Mouse (Mus musculus) megakaryocyte progenitor cell, adult 5-6 weeks (primary cell): ENCODE results near the gene Flywch1. TPM values are rescaled to one million over a fixed set of nuclear protein-coding genes. Genes with fewer than 3 reads are reported as not detected.
A peak's percentile ranks its signal among the peaks of the same experiment; 100 is the strongest.

Experiments
- ATAC-seq: replicated peaks from 2 replicates; pipeline ENCODE4 v1.8.0; 2016; ENCODE audit warnings: mild to moderate bottlenecking, moderate TSS enrichment, inconsistent platforms; ENCODE audit not compliant: poor library complexity
- total RNA-seq, 2 experiments: library from RNA; stranded (forward) in 1 of 2; stranded (reverse) in 1 of 2; fragments of 157-497, 149-512 nt in 1 of 2; fragments of 200-1000 nt in 1 of 2; gene quantifications; 2 replicates each; pipeline versions ENCODE4 v1.2.3 to v1.2.4; 2015 to 2017

Gene Flywch1
- total RNA-seq, 2 experiments from 2014 or later, result 5.1 to 10.6 TPM

DNA sequence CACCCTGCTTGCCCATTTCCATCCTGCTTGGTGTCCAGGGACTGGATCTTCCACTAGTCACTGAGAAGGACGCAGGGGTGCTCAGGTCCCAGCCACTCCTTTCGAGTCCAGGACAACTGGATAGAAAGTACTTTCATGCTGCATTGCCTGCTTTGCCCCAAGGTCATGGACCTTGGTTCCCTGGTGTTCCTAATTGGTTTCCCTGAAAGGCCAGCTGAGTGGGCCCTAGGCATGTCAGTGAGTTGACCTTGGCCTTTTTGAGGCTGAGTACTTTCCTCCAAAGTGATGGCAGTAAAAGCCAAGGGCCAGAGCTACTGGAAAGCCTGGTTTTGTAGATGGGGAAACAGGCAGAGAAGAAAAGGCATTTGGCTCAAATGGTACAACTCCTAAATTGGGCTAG lies 49.5 kb downstream of the Flywch1 start:
- no peak for ATAC-seq

DNA sequence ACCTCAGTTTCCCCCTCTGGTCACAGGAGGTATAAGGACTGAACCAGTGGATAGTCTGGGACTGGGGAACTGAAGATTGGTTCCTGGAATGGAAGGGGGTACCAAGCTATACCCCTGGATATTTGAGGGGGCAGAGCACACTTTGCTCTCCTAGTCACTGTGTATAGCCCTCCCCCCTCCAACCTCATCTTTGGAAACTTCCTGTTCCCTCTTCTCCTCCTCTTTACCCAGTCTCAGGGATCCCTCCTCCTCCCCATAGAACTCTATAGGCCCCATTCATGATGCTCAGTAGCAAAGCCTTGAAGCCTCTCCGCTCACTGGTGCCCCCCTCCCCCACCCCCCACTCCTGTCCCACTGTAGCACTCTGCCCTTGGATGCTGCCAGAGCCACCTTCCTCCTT lies 51.9 kb downstream of the Flywch1 start:
- peak; percentile 52; the same call in 1 of the 2 replicates for ATAC-seq

DNA sequence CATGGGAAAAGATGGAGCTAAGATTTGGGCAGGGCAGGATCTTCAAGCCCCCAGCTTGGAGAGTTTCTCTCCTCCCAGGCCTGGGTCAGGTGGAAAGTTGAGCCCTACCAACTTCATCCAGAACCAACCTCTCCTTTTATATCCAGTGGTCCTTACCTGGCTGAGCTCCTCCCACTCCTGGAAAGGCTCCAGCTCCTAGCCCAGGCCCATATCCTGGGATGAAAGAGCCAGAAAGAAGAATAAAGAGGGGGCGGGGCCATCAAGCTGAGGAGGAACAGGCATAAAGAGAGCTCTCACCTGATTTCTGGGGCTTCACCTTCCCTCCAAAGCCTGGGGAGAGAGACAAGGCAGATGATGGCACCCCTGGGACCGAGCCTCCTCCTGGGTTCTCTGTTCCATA lies 54.4 kb downstream of the Flywch1 start:
- ATAC-seq, result no peak

DNA sequence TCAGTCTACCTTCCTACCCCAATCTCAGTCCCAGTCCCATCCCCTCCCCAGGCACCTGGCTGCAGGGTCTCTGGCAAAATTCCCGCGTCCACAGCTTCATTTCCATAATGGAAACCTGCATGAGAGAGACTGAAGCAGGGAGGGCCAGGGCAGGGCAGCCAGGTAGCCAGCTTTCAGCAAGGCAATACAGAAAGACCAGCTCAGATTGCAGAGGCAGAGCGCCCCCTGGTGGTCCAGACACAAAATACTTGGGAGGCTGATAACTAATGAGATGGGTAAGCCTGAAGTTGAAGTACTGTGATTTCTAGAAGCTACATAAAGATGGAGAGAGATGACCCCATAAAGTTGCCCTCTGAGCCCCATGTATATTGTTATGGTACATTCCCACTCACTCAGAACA lies 65.2 kb downstream of the Flywch1 start:
- peak; percentile 94 for ATAC-seq

DNA sequence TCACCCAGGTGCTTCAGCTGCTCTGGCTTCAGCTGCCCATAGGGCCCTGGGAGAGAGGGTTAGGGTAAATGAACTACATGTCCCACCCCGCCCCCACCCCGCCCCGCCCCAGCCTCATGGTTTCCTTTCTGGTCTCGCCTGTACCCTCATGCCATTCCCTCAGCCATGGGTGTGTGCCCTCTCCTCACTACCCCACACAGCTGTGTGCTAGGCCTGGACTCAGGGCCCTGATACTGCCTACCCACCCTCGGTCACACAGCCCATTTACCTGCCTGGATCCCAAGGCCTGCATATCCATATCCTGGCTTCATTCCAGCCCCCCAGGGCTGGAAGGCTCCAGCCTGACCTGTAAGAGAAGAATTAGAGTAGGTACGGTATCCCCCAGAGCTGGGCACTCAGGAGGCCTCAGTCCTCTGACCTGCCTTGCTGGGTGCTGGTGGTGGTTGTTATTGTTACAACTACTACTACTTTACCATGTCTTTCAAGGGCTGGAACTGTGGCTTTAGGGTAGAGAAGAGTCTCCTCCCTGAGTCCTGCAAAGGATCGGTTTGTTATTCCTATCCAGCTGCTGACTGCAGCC lies 65.8 kb downstream of the Flywch1 start:
- no peak for ATAC-seq

DNA sequence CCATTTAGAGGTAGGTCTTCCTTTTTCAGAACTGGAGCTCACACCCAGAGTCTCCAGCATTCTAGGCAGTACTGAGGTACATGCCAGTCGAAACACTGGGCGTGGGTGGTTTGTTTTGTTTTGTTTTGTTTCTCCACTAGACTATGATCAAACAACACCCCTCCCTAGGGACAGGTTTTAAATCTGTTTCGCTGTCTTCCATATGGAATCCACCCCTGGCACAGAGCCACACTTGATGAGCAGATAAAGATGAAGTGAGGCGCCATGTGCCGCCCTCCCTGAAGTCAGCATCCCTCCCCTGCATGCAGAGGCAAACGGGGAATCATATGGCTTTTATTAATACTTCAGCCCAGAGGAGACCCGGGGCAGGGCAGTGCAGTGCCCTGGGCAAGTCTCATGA lies 66.7 kb downstream of the Flywch1 start:
- ATAC-seq, result no peak

DNA sequence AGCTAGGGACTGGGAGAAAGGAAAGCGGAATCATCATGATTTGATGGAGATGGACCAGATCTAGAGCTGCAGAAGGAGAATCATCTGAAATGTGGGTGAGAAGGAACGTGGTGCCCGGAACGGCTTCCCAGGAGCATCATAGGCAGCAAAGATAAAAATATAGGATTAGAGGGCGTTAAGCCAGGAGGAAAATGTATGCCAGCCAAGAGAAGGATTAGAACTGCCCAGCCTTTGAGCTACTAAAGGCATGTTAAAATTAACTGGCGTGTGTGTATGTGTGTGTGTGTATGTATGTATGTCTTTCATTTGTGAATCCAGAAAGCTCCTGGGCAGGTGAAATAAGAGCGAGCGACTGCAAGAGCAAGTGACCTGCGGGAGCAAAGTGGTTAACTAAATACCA lies 68.1 kb downstream of the Flywch1 start:
- ATAC-seq, result no peak

Other genes with a start within 250 kb of the Flywch1 start
- 3.6 and 5.3 TPM in 2 replicates for gene Zfp213, start 207.4 kb downstream of the Flywch1 start, total RNA-seq (2015)
- gene Zfp213, start 207.4 kb downstream of the Flywch1 start, total RNA-seq (2017), result 6.5 and 9.2 TPM in 2 replicates
- 0.37 TPM in 1 of 2 replicates, not detected in the other for gene Zfp13, start 172.1 kb downstream of the Flywch1 start, total RNA-seq (2015)
- gene Zfp13, start 172.1 kb downstream of the Flywch1 start, total RNA-seq (2017), result 0.92 and 1.3 TPM in 2 replicates
- gene Zscan10, start 170.7 kb downstream of the Flywch1 start, total RNA-seq (2015), result not detected in 2 replicates
- not detected in 2 replicates for gene Zscan10, start 170.7 kb downstream of the Flywch1 start, total RNA-seq (2017)
- 1.3 and 1.4 TPM in 2 replicates for gene Mmp25, start 126.3 kb downstream of the Flywch1 start, total RNA-seq (2015)
- gene Mmp25, start 126.3 kb downstream of the Flywch1 start, total RNA-seq (2017), result 0.42 and 1.4 TPM in 2 replicates
- gene Bicdl2, start 111.1 kb downstream of the Flywch1 start, total RNA-seq (2015), result not detected in 2 replicates
- gene Bicdl2, start 111.1 kb downstream of the Flywch1 start, total RNA-seq (2017), result not detected in 2 replicates
- 39.1 and 42.7 TPM in 2 replicates for gene Hcfc1r1, start 98.0 kb downstream of the Flywch1 start, total RNA-seq (2015)
- gene Hcfc1r1, start 98.0 kb downstream of the Flywch1 start, total RNA-seq (2017), result 17.8 and 20.2 TPM in 2 replicates
- gene Thoc6, start 97.7 kb downstream of the Flywch1 start, total RNA-seq (2015), result 32.3 and 33.4 TPM in 2 replicates
- gene Thoc6, start 97.7 kb downstream of the Flywch1 start, total RNA-seq (2017), result 45.7 and 51.2 TPM in 2 replicates
- 3.6 and 4.3 TPM in 2 replicates for gene Tnfrsf12a, start 94.1 kb downstream of the Flywch1 start, total RNA-seq (2015)
- gene Tnfrsf12a, start 94.1 kb downstream of the Flywch1 start, total RNA-seq (2017), result 5.9 and 7.9 TPM in 2 replicates
- not detected in 2 replicates for gene Cldn6, start 92.4 kb downstream of the Flywch1 start, total RNA-seq (2015)
- not detected in 2 replicates for gene Cldn6, start 92.4 kb downstream of the Flywch1 start, total RNA-seq (2017)
- gene Cldn9, start 87.6 kb downstream of the Flywch1 start, total RNA-seq (2015), result not detected in 2 replicates
- gene Cldn9, start 87.6 kb downstream of the Flywch1 start, total RNA-seq (2017), result not detected in 2 replicates
- gene 1520401A03Rik, start 48.8 kb downstream of the Flywch1 start, total RNA-seq (2015), result not detected in 2 replicates
- gene 1520401A03Rik, start 48.8 kb downstream of the Flywch1 start, total RNA-seq (2017), result not detected in 2 replicates
- gene Pkmyt1, start 45.3 kb downstream of the Flywch1 start, total RNA-seq (2015), result 34.5 and 36.9 TPM in 2 replicates
- gene Pkmyt1, start 45.3 kb downstream of the Flywch1 start, total RNA-seq (2017), result 17.3 and 20.5 TPM in 2 replicates
- 1.3 and 1.6 TPM in 2 replicates for gene Paqr4, start 30.7 kb downstream of the Flywch1 start, total RNA-seq (2015)
- 1.9 and 2.4 TPM in 2 replicates for gene Paqr4, start 30.7 kb downstream of the Flywch1 start, total RNA-seq (2017)
- gene Kremen2, start 25.8 kb downstream of the Flywch1 start, total RNA-seq (2015), result 0.05 TPM in 1 of 2 replicates, not detected in the other
- gene Kremen2, start 25.8 kb downstream of the Flywch1 start, total RNA-seq (2017), result not detected in 2 replicates
- 1.1 and 3.3 TPM in 2 replicates for gene Flywch2, start 14.5 kb upstream of the Flywch1 start, total RNA-seq (2015)
- not detected in 2 replicates for gene Flywch2, start 14.5 kb upstream of the Flywch1 start, total RNA-seq (2017)
- 298 and 382 TPM in 2 replicates for gene Srrm2, start 18.9 kb upstream of the Flywch1 start, total RNA-seq (2015)
- gene Srrm2, start 18.9 kb upstream of the Flywch1 start, total RNA-seq (2017), result 96.7 and 109 TPM in 2 replicates
- gene Elob, start 57.5 kb upstream of the Flywch1 start, total RNA-seq (2015), result 262 and 312 TPM in 2 replicates
- gene Elob, start 57.5 kb upstream of the Flywch1 start, total RNA-seq (2017), result 108 and 112 TPM in 2 replicates
- gene Prss33, start 64.5 kb upstream of the Flywch1 start, total RNA-seq (2015), result not detected in 2 replicates
- not detected in 2 replicates for gene Prss33, start 64.5 kb upstream of the Flywch1 start, total RNA-seq (2017)
- gene Prss32, start 72.3 kb upstream of the Flywch1 start, total RNA-seq (2015), result not detected in 2 replicates
- gene Prss32, start 72.3 kb upstream of the Flywch1 start, total RNA-seq (2017), result not detected in 2 replicates
- 0.35 TPM in 1 of 2 replicates, not detected in the other for gene Prss41, start 72.6 kb upstream of the Flywch1 start, total RNA-seq (2015)
- not detected in 2 replicates for gene Prss41, start 72.6 kb upstream of the Flywch1 start, total RNA-seq (2017)
- gene Prss21, start 96.5 kb upstream of the Flywch1 start, total RNA-seq (2015), result not detected in 2 replicates
- not detected in 2 replicates for gene Prss21, start 96.5 kb upstream of the Flywch1 start, total RNA-seq (2017)
- gene Dcpp1, start 109.3 kb upstream of the Flywch1 start, total RNA-seq (2015), result not detected in 2 replicates
- not detected in 2 replicates for gene Dcpp1, start 109.3 kb upstream of the Flywch1 start, total RNA-seq (2017)
- gene Dcpp2, start 109.3 kb upstream of the Flywch1 start, total RNA-seq (2015), result not detected in 2 replicates
- not detected in 2 replicates for gene Dcpp2, start 109.3 kb upstream of the Flywch1 start, total RNA-seq (2017)
- gene Dcpp3, start 145.9 kb upstream of the Flywch1 start, total RNA-seq (2015), result not detected in 2 replicates
- gene Dcpp3, start 145.9 kb upstream of the Flywch1 start, total RNA-seq (2017), result not detected in 2 replicates
- not detected in 2 replicates for gene Sbp, start 170.1 kb upstream of the Flywch1 start, total RNA-seq (2015)
- not detected in 2 replicates for gene Sbp, start 170.1 kb upstream of the Flywch1 start, total RNA-seq (2017)
- gene Sbpl, start 183.7 kb upstream of the Flywch1 start, total RNA-seq (2015), result not detected in 2 replicates
- not detected in 2 replicates for gene Sbpl, start 183.7 kb upstream of the Flywch1 start, total RNA-seq (2017)
- gene Prss30, start 209.0 kb upstream of the Flywch1 start, total RNA-seq (2015), result 0.22 and 0.27 TPM in 2 replicates
- not detected in 2 replicates for gene Prss30, start 209.0 kb upstream of the Flywch1 start, total RNA-seq (2017)
- not detected in 2 replicates for gene Prss22, start 226.5 kb upstream of the Flywch1 start, total RNA-seq (2015)
- gene Prss22, start 226.5 kb upstream of the Flywch1 start, total RNA-seq (2017), result not detected in 2 replicates